Mouse (Mus musculus): ENCODE measurements around the gene BC055324.
A peak's percentile ranks its signal among the peaks of the same experiment; 100 is the strongest.

Gene BC055324

GRCm38 (mm10) chr1:163942056-163942455 is 52.5 kb downstream of the BC055324 start:
- DNase-seq: no peak

DNA sequence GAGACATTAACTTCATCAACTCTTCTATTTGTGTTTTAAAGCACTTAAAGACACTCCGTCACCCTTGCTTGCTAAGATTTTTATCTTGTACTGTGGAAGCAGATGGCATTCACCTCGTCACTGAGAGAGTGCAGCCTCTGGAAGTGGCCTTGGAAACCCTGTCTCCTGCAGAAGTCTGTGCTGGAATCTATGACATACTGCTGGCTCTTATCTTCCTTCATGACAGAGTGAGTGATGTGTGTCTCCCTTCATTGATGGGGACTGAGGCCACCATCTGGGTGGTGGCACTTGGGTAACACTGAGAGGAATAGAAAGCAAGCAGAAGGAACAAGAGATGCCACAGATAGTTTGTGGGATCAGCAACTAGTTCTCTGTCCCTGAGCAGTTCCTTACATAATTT is 60.0 kb downstream of the BC055324 start:
- no peak for DNase-seq

- DNase-seq: no peak
Measured at GRCm38 (mm10) chr1:163931801-163932200, 62.8 kb downstream of the BC055324 start.

DNA sequence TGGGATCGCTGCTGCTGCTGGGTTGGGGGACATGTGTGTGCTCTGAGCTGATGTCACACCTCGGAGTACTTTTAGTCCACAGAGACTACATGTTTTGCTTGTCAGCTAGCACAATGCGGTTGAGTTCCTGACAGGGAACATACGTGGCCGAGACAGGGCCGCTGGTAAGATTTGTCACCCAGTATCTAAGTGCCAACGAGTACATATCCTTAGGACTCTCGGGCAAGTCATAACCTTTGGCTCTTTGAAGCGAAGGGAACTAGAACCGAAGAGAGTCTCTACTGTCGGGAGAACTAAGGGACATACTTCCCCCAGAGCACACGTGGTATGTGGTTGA is 64.2 kb downstream of the BC055324 start:
- DNase-seq: no peak

DNA sequence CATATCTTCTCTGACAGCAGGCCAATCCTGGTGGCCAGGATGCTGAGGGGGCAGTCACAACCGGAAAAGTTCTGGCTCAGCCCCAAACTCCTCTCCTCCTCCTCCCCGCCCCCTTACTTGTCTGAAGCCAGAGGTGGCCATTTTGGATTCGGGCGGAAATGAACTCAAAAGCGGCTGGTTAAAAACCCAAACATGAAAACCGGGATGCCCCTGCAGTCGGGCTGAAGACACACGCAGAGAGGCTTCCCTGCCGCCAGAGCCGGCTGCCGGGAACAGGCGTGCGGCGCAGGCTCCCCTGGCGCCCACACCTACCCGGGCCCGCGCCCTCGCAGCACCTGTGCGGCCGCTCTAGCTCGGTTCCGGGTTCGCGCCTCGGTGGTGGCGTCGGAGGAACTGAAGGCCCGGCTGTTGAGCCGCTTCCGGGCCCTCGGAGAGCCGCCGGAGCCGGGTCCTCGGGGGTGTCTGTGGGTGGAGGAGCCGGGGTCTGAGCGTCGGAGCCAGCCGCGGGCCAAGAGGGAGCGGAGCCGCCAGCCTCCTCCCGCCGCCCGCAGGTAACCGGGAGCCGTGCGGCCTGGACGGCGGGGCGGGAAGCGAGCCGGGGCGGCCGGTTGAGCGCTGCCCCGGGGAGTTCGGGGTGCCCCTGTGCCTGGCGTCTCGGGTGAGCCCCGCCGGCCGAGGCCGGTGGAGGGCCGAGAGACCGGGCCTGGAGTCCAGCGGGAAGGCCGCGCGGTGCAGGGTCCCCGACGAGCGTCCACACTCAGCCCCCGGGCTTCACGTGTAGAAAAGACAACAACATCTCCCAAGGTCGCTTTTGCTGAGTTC is 64.7 kb downstream of the BC055324 start:
- DNase-seq: peak; percentile 87 to 90

DNA sequence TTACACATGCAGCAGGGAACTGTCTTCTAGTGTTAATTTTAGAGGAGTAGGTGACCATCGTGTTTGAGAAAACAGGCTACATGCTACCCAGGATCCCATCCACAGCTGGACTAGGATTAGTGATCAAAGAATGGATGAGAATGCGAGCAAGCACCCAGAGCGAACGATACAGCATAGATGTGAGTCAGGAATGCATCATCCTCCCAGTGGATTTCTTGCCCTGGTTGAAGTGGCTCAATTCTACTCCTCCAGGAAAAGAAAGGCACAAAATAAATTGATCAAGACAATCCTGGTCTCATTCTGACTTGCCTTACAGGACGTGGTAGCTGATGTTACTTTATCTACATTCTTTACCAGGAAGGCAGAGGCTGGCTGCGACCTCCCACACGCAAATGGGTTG is 65.8 kb downstream of the BC055324 start, which contains the start of gene Scyl3:
Scyl3 (plus strand) TSS at position 255 of the 400 bp plus-strand sequence.
- DNase-seq: no peak

DNA sequence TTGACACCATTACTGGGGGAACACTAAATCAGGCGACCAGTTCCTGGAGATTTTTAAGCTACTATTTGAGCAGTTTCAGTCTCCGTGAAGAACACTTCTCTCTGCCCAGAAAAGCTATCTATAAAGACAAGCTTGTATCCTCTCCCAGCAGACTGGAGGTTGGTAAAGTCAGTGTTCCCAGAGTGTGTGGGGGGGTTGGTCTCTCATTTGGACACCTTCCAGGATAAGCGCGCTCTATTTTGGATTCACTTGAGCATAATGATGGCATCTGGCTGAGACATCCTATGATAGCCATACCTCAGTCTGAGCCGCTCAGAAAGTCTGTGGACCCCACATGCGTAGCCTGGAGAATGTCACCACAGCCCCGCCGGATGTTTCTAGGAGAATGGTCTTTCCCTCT is 70.5 kb downstream of the BC055324 start:
- no peak for DNase-seq

- no peak for DNase-seq
Measured at GRCm38 (mm10) chr1:163917349-163918160, 77.0 kb downstream of the BC055324 start.

DNA sequence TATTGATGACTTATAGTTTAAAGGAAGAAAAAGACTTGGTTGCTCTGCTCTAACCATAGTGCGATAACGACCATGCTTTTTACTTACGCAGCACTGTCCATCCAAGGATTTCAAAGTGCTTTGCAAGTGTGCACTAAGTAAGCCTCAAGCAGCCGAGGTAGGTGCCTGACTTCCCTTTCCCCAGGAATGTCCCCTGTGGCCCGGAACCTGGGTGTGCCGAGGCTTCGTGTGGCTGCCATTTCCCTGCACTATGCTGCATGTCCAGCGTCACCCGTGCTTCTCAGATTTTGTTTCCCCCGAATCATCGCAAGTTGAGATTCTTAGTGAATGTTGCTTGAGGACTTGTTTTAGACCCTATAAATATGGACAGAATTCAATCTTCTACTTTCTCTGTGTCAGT is 82.6 kb downstream of the BC055324 start:
- DNase-seq: no peak

- no peak for DNase-seq
Measured at GRCm38 (mm10) chr1:163910785-163911184, 83.8 kb downstream of the BC055324 start.

- no peak for DNase-seq
Measured at GRCm38 (mm10) chr1:163910343-163910742, 84.3 kb downstream of the BC055324 start.

GRCm38 (mm10) chr1:163908389-163908788 is 86.2 kb downstream of the BC055324 start:
- DNase-seq: no peak

GRCm38 (mm10) chr1:163907007-163907811 is 87.4 kb downstream of the BC055324 start:
- no peak for DNase-seq

GRCm38 (mm10) chr1:163903411-163903810 is 91.2 kb downstream of the BC055324 start:
- DNase-seq: no peak

DNA sequence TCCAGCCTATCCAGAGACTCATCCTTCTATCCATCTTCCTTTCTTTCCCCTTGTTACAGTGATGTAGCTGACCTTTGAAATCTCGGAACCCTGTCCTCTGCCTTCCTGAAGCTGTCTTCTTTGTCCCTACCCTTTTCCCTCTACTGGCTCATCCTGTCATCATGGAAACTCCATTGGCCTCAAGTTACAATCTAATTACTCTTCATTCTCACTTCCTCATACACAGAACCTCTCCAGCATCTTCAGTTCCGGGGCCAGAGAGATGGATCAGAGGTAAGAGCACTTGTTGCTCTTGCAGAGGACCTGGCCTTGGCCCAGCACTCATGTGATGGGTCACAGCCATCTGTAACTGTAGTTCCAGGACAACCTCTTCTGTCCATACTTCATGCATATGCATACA is 94.4 kb downstream of the BC055324 start:
- no peak for DNase-seq

DNA sequence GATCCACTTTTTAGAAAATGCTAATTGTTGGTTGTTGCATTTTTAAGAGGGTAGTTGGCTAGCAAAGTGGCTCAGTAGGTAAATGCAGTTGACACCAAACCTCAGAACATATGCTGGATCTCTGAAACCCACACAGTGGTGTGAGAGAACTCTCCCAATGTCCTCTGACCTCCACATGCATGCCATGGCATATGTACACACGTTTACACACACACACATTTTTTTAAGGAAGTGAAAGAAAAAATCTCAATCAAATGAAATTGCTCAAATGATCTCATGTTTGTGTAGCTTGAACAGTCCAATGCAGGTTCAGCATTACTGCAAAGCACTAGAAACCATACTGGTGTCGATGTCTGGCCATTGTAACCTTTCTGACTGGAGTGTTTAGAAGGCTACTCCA is 95.0 kb downstream of the BC055324 start:
- DNase-seq: no peak

DNA sequence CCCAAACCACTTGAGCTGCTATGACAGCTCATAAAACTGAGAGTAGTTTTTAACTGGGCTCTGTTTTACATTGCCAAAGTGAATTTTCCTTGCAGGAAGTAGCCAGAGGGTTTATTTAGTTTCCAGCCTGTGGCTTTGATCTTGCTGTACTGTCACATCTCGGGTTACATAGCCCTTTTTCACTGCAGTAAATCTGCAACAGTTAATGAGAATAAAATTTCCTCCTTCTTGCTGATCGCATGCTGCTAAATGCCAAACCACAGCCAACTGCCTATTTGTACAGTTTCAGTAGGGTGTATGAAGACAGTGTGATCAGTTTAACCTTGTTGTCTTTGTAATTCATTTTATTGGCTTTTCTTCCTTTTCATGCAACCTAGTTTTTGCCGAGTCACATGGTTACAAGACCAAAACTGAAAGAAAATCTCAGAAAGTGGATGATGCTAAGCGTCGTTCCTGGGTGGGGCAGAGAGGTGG is 96.3 kb downstream of the BC055324 start:
- DNase-seq: no peak
